Mouse (Mus musculus) stomach, embryonic 14.5 days (tissue): ENCODE data around the gene Timm13. TPM values are rescaled to one million over a fixed set of nuclear protein-coding genes. Genes with fewer than 3 reads are reported as not detected.

Experiments used
- ATAC-seq: fragments of 200-750 bp; cut with Nextera tagmentation; 2 replicates; pipeline ENCODE4 v1.8.0; 2017; ENCODE audit warnings: low read depth, moderate TSS enrichment; ENCODE audit not compliant: insufficient number of reproducible peaks, insufficient read depth, low FRiP score
- H3K27ac ChIP-seq: fragments of 300-500 bp; sonication (generic); 2 replicates; pipeline ENCODE4 v1.5.1; 2014; ENCODE audit warnings: mild to moderate bottlenecking, low read length, moderate library complexity, mixed read lengths
- H3K27me3 ChIP-seq: fragments of 300-500 bp; sonication (generic); 2 replicates; pipeline ENCODE4 v1.6.1; 2014; ENCODE audit warnings: low read length, control low read depth, mixed read lengths; ENCODE audit not compliant: control insufficient read depth, insufficient read depth
- H3K36me3 ChIP-seq: fragments of 300-500 bp; sonication (generic); 2 replicates; pipeline ENCODE4 v1.6.1; 2014; ENCODE audit warnings: mild to moderate bottlenecking, control low read depth, low read length, moderate library complexity, mixed read lengths; ENCODE audit not compliant: control insufficient read depth, insufficient read depth
- H3K4me1 ChIP-seq: fragments of 300-500 bp; sonication (generic); 2 replicates; pipeline ENCODE4 v1.6.1; 2014; ENCODE audit warnings: low read length, control low read depth, mixed read lengths; ENCODE audit not compliant: control insufficient read depth, insufficient read depth
- H3K4me2 ChIP-seq: fragments of 300-500 bp; sonication (generic); replicated peaks from 2 replicates; pipeline ENCODE4 v1.6.1; 2014; ENCODE audit warnings: low read depth, low read length, control low read depth
- H3K4me3 ChIP-seq: fragments of 300-500 bp; sonication (generic); 2 replicates; pipeline ENCODE4 v1.5.1; 2014; ENCODE audit warnings: low read depth, low read length, control low read depth
- H3K9ac ChIP-seq: fragments of 300-500 bp; sonication (generic); replicated peaks from 2 replicates; pipeline ENCODE4 v1.6.1; 2014; ENCODE audit warnings: low read depth, mild to moderate bottlenecking, control low read depth, low read length, moderate library complexity, mixed read lengths
- H3K9me3 ChIP-seq: fragments of 300-500 bp; sonication (generic); 2 replicates; pipeline ENCODE4 v1.6.1; 2016; ENCODE audit warnings: low read depth, low read length, control low read depth; ENCODE audit not compliant: control insufficient read depth
- WGBS: fragments of 180-500 bp; shearing (Covaris S2); extraction: QIAGEN DNeasy Blood & Tissue Kit; methylation state at CpG from one replicate; pipeline ENCODE4 v1.1.7; 2014; 5-methylcytosine and 5-hydroxymethylcytosine counted together
- polyA plus RNA-seq: library from polyadenylated mRNA; unstranded; fragments of >200 nt; fragmentation: Nextera tagmentation; extraction: Ambion mirVana; gene quantifications from 2 replicates; pipeline ENCODE4 v1.2.1, GENCODE M21; 2014

Gene Timm13
- polyA plus RNA-seq, 1 experiment from 2014 or later, result 340 TPM

DNA sequence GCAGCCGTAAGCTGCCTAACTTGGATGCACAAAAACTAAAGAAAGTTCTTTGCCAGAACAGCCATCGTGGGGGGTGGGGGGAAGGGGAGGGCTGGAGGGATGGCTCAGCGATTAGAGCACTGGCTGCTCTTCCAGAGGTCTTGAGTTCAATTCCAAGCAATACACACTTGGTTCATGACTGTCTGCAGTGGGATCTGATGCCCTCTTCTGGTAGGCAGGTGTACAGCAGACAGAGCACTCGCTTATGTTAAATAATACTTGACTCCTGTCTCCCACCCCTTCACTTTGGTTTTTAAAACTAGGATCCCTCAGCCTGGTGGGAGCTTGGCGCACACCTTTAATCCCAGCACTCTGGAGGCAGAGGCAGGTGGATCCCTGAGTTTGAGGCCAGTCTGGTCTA is 24.7 kb downstream of the Timm13 start:
- H3K4me3 ChIP-seq, result no peak overlapping the region
- H3K4me2 ChIP-seq, result no peak overlapping the region
- ATAC-seq, result no peak
- no peaks in the 10 kb centered on the region for H3K9me3 ChIP-seq
- WGBS, result 28% methylated on average over 5 of the region's 5 CpGs
- no peaks in the 10 kb centered on the region for H3K27me3 ChIP-seq
- H3K27ac ChIP-seq, result no peak overlapping the region
- H3K36me3 ChIP-seq, result no peaks in the 10 kb centered on the region
- H3K4me1 ChIP-seq, result no peaks in the 10 kb centered on the region
- no peak overlapping the region for H3K9ac ChIP-seq

DNA sequence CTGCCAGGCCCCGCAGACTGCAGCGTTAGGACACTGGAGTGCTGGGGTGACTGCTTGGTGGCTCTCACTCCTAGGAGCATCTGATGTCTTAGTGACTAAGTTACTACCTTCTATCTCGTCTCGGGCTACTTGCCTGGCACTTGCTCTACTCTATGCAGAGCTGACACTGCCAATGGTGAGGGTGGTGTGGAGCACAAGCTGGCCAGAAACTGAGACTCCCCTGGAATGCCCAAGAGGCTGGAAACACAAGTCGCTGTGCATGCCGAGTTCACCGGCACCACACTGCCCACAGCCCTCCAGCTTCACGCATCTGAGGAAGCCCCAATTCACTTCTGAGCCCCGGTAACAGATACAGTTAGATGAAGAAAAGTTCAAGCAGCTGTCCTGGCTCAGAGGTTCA is 26.7 kb downstream of the Timm13 start:
- H3K27me3 ChIP-seq, result no peaks in the 10 kb centered on the region
- H3K9ac ChIP-seq, result no peak overlapping the region
- H3K4me3 ChIP-seq, result no peak overlapping the region
- H3K27ac ChIP-seq, result no peak overlapping the region
- no peaks in the 10 kb centered on the region for H3K4me1 ChIP-seq
- no peaks in the 10 kb centered on the region for H3K9me3 ChIP-seq
- ATAC-seq, result no peak
- H3K36me3 ChIP-seq, result no peaks in the 10 kb centered on the region
- H3K4me2 ChIP-seq, result no peak overlapping the region
- 72% methylated on average over 9 of the region's 9 CpGs for WGBS

DNA sequence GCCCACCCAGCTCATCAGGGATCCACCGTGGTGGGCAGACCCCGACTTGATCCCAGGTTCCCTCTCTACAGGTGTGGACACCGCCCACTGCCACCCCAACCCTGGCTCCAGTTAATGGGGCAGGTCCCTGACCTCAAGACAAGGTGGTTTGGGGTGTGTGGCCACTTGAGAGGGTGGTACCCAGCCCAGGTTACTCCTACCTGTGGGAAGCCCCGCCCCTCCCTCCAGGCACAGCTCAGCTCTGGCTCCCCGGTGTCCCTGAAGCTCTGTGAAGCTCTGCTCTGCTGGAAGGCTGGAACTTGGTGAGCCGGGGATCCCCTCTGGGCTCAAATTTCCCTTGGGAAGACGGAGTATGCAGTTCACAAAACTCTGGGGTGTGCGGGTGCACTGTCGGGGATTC is 29.2 kb downstream of the Timm13 start, which contains the start of gene Tmprss9:
Tmprss9 (plus strand) TSS at position 268 of the 400 bp plus-strand sequence.
- H3K4me2 ChIP-seq, result no peak within 1 kb of the TSS
- ATAC-seq, result 0 out of 2 replicates have a peak, but pooled peaks have one; percentile 34
- WGBS, result 31% methylated on average over 9 of the region's 9 CpGs
- no peak within 1 kb of the TSS for H3K27ac ChIP-seq
- H3K4me1 ChIP-seq, result no peaks in the 10 kb centered on the region
- no peaks in the 10 kb centered on the region for H3K9me3 ChIP-seq
- H3K4me3 ChIP-seq, result no peak within 1 kb of the TSS
- H3K27me3 ChIP-seq, result no peaks in the 10 kb centered on the region
- no peak within 1 kb of the TSS for H3K9ac ChIP-seq
- peaks cover 3% of the 10 kb centered on the region; the same call in 1 of the 2 replicates for H3K36me3 ChIP-seq

DNA sequence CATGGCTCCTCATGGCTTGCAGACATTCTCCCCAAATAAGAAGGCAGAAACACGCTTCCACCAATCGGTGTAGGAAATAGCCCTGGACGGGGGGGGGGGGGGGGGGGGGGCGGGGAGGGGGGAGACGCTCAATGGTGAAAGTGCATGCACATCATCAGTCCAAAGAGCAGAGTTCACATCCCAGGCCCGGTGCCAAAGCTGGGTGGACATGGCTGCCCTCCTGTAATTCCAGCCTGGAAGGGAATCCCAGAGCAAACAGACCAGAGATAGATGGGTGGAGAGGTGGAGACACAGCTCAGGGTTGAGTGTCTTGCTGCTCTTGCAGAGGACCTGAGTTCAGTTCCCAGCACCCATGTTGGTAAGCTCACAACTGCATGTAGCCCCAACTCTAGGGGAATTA is 29.8 kb downstream of the Timm13 start:
- H3K4me3 ChIP-seq, result no peak overlapping the region
- no peaks in the 10 kb centered on the region for H3K27me3 ChIP-seq
- no peaks in the 10 kb centered on the region for H3K9me3 ChIP-seq
- WGBS, result 84% methylated on average over 4 of the region's 6 CpGs
- no peak overlapping the region for H3K4me2 ChIP-seq
- no peaks in the 10 kb centered on the region for H3K4me1 ChIP-seq
- no peak overlapping the region for H3K9ac ChIP-seq
- no peak for ATAC-seq
- H3K36me3 ChIP-seq, result peaks cover 3% of the 10 kb centered on the region; the same call in 1 of the 2 replicates
- no peak overlapping the region for H3K27ac ChIP-seq

DNA sequence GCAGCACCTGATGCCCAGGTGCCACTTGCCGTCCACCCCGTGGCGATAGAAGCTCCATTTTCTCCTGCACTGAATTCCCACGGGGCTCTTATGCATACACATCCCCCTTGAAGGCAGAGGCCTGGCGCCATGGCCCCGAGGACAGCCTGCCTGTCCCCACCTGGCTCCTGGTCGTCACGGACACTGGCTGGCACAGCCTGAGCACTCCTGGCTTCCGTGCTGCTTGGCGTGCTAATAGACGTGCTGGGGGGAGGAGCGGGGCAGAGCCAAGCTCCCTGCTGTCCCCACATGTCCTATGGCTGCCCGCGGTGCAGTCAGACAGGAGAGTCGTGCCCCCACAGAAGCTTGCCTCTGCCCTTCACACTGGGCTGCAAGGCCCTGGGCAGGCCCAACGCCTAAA is 36.3 kb downstream of the Timm13 start:
- WGBS, result 91% methylated on average over 16 of the region's 16 CpGs
- Histone ChIP-seq H3K36me3 (peaks cover 20% of the 10 kb centered on the region), H3K9me3 (no peaks in the 10 kb centered on the region), H3K4me2 (no peak overlapping the region), H3K9ac (no peak overlapping the region), H3K27me3 (no peaks in the 10 kb centered on the region), H3K4me3 (no peak overlapping the region), H3K4me1 (no peaks in the 10 kb centered on the region), H3K27ac (no peak overlapping the region)
- no peak for ATAC-seq

DNA sequence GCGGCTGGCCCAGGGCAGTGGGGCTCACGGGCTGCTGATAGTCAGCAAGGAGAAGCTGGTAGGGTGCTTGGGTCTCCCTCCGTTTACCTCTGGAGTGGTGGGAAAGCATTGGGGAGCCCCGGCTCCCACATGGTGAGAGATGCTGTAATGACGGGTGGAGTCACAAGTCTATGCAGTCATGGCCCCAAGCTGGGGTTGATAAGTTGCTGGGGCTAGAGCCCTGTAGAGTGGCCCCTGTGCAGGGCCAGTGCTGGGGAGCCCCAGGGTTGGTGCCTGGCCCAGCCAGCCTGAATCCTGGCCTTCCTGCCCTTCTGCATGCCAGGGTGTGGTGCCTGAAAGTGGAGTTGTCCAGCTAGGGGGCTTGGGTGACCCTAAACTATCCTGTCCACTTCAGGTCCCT is 38.5 kb downstream of the Timm13 start:
- 92% methylated on average over 5 of the region's 5 CpGs for WGBS
- no peak overlapping the region for H3K4me2 ChIP-seq
- H3K36me3 ChIP-seq, result peaks cover 17% of the 10 kb centered on the region
- no peak overlapping the region for H3K4me3 ChIP-seq
- no peaks in the 10 kb centered on the region for H3K9me3 ChIP-seq
- no peak overlapping the region for H3K27ac ChIP-seq
- no peaks in the 10 kb centered on the region for H3K27me3 ChIP-seq
- H3K9ac ChIP-seq, result no peak overlapping the region
- no peak for ATAC-seq
- H3K4me1 ChIP-seq, result no peaks in the 10 kb centered on the region

DNA sequence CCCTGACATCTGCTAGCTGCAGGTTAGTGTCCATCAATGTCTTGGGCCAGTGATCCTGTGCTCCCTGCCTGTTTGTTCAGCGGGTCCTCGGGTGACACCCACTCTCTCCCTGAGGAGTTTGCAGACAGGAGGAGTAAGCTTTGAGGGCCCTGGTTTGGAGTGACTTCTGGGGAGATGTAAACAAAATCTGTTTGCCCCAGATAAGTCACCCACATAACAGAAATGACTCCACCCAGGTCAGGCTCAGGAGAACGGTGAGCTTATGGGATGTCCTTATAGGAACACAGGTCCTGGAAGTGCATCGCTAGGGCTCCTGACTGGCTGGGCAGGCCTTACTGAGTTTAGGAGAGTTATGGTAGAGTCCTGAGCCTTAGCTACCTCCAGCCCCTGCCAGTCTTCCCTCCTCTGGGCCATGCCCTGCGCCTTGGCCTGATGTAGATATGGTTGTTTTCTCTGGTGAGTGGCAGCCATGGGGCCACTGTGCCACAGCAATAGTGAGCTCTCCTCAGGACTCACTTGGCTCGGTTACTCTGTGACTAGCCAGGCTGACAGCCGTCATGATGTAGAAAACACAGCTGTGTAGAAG is 42.3 kb downstream of the Timm13 start:
- WGBS, result 60% methylated on average over 7 of the region's 7 CpGs
- no peak overlapping the region for H3K4me3 ChIP-seq
- H3K27me3 ChIP-seq, result no peaks in the 10 kb centered on the region
- no peak overlapping the region for H3K4me2 ChIP-seq
- H3K36me3 ChIP-seq, result peaks cover 6% of the 10 kb centered on the region
- no peak overlapping the region for H3K9ac ChIP-seq
- peaks cover 21% of the 10 kb centered on the region for H3K4me1 ChIP-seq
- no peak for ATAC-seq
- no peaks in the 10 kb centered on the region for H3K9me3 ChIP-seq
- peak overlapping the region; percentile 28; the same call in 1 of the 2 replicates for H3K27ac ChIP-seq

DNA sequence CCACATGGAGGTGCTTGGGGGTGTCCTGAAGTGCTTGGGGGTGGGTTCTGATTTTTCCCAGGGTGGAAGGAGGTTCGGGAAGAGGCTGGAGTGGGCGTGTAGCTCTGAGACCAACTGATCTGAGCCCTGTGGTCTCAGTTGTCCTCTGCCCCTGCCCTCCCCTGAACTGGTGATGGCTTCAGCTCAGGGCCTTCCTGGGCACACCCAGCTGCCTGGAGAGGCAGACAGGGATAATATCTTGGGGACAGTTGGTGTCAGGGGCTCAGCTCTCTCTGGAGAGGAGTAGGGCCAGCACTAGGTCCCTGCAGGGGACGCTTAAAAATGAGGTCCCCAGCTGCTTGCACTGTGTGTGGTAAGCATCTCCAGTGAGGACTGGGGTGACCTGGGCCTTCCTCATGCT is 42.9 kb downstream of the Timm13 start:
- H3K4me1 ChIP-seq, result peaks cover 21% of the 10 kb centered on the region
- no peaks in the 10 kb centered on the region for H3K27me3 ChIP-seq
- 0 out of 2 replicates have a peak overlapping the region, but pooled peaks have one; percentile 4 for H3K9ac ChIP-seq
- peaks cover 9% of the 10 kb centered on the region for H3K36me3 ChIP-seq
- 50% methylated on average over 3 of the region's 3 CpGs for WGBS
- ATAC-seq, result no peak; the same call in 1 of the 2 replicates
- no peak overlapping the region for H3K4me3 ChIP-seq
- peak overlapping the region; percentile 28; the same call in 1 of the 2 replicates for H3K27ac ChIP-seq
- no peaks in the 10 kb centered on the region for H3K9me3 ChIP-seq
- 0 out of 2 replicates have a peak overlapping the region, but pooled peaks have one; percentile 3 for H3K4me2 ChIP-seq

DNA sequence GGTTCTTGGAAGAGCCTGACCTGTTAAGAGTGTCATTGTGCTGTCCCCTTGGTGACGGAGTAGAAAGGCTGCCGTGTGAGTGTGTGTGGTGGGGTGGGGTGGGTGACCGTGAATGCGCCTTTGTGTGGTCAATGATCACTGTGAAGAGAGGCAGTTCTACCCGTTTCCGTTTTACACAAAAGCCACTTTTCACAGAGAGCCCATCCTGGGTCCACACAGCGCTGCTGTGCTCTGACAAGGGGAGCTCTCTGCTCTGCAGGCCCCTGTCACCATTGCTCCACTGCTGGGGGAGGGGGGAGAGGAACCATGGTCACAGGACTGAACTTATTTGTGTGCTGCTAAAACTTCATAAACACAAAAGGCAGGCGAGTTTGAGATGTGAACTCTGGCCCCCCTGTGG is 43.4 kb downstream of the Timm13 start:
- 0 out of 2 replicates have a peak overlapping the region, but pooled peaks have one; percentile 3 for H3K4me2 ChIP-seq
- peak overlapping the region; percentile 28; the same call in 1 of the 2 replicates for H3K27ac ChIP-seq
- no peak overlapping the region for H3K9ac ChIP-seq

More for the DNA sequence above, 43.4 kb downstream of the Timm13 start:
- 56% methylated on average over 8 of the region's 8 CpGs for WGBS
- H3K4me3 ChIP-seq, result no peak overlapping the region
- peaks cover 9% of the 10 kb centered on the region for H3K36me3 ChIP-seq
- H3K27me3 ChIP-seq, result no peaks in the 10 kb centered on the region
- H3K9me3 ChIP-seq, result no peaks in the 10 kb centered on the region
- no peak for ATAC-seq
- peaks cover 21% of the 10 kb centered on the region for H3K4me1 ChIP-seq
